Mouse (Mus musculus) E14TG2a.4 (cell line): Measurements from ENCODE around the gene Vnn3.

Source experiments
- CTCF ChIP-seq: conservative IDR thresholded peaks from 2 replicates; pipeline ENCODE4 v1.5.1; 2014; ENCODE audit warnings: low read length
- NANOG ChIP-seq: IDR thresholded peaks from 2 replicates; pipeline ENCODE4 v1.6.1; 2014; ENCODE audit warnings: borderline replicate concordance, low read length, mixed read lengths

GRCm38 (mm10) chr10:23895376-23895775, 44.1 kb downstream of the Vnn3 start:
- TF ChIP-seq CTCF (no peak), NANOG (no peak)
